Mouse (Mus musculus) MEL (cell line): ENCODE data around the gene Psenen. TPM values are rescaled to one million over a fixed set of nuclear protein-coding genes. Genes with fewer than 3 reads are reported as not detected.

ENCODE experiments used
- DNase-seq: peaks from one replicate; pipeline ENCODE4 v3.0.0; 2011; ENCODE audit warnings: low read depth, low spot score
- H3K27ac ChIP-seq: 2 replicates; pipeline ENCODE4 v1.5.1; 2012; ENCODE audit warnings: low read depth, mild to moderate bottlenecking, control low read depth, low read length, moderate library complexity; ENCODE audit not compliant: control insufficient read depth
- H3K27me3 ChIP-seq, 2 experiments: fragments of 150-350 bp in 1 of 2; sonication (generic) in 1 of 2; 2 replicates each; pipeline ENCODE4 v1.6.1; 2012; ENCODE audit warnings: low read length in 2 of 2, mild to moderate bottlenecking in 2 of 2, improper control_type of control experiment in 1 of 2, moderate library complexity in 1 of 2; ENCODE audit not compliant: insufficient read depth in 2 of 2, control insufficient read depth in 1 of 2
- H3K36me3 ChIP-seq, 2 experiments: 2 replicates each; pipeline ENCODE4 v1.6.1; 2012 to 2014; ENCODE audit warnings: low read length in 2 of 2, improper control_type of control experiment in 1 of 2, inconsistent platforms in 1 of 2, mild to moderate bottlenecking in 1 of 2; ENCODE audit not compliant: insufficient read depth in 2 of 2, control insufficient read depth in 1 of 2
- H3K4me1 ChIP-seq, 2 experiments: fragments of 150-350 bp in 1 of 2; sonication (generic) in 1 of 2; 2 replicates each; pipeline ENCODE4 v1.6.1; 2012; ENCODE audit warnings: low read length in 2 of 2, improper control_type of control experiment in 1 of 2, mild to moderate bottlenecking in 1 of 2; ENCODE audit not compliant: insufficient read depth in 2 of 2, control insufficient read depth in 1 of 2
- H3K4me3 ChIP-seq, 2 experiments: fragments of 150-350 bp in 1 of 2; sonication (generic) in 1 of 2; 2 replicates each; pipeline ENCODE4 v1.5.1; 2012; ENCODE audit warnings: low read depth in 2 of 2, low read length in 2 of 2, mild to moderate bottlenecking in 2 of 2, moderate library complexity in 2 of 2, control low read depth in 1 of 2, improper control_type of control experiment in 1 of 2; ENCODE audit not compliant: control insufficient read depth in 1 of 2, insufficient read depth in 1 of 2
- H3K79me2 ChIP-seq: 2 replicates; pipeline ENCODE4 v1.6.1; 2012; ENCODE audit warnings: mild to moderate bottlenecking, low read length, moderate library complexity; ENCODE audit not compliant: control insufficient read depth, poor library complexity, insufficient read depth
- H3K9ac ChIP-seq: 2 replicates; pipeline ENCODE4 v1.6.1; 2012; ENCODE audit warnings: low read depth, mild to moderate bottlenecking, control low read depth, low read length, moderate library complexity; ENCODE audit not compliant: control insufficient read depth, poor library complexity, severe bottlenecking
- H3K9me3 ChIP-seq: fragments of 150-350 bp; sonication (generic); replicated peaks from 2 replicates; pipeline ENCODE4 v1.6.1; 2012; ENCODE audit warnings: mild to moderate bottlenecking, low read length, improper control_type of control experiment, moderate library complexity; ENCODE audit not compliant: insufficient read depth
- BHLHE40 ChIP-seq: IDR thresholded peaks from 2 replicates; pipeline ENCODE4 v1.6.1; 2012; ENCODE audit warnings: low read depth, mild to moderate bottlenecking, inconsistent platforms, low read length, improper control_type of control experiment, borderline replicate concordance
- CHD1 ChIP-seq: IDR thresholded peaks from 2 replicates; pipeline ENCODE4 v1.6.1; 2012; ENCODE audit warnings: low read depth, mild to moderate bottlenecking, inconsistent platforms, low read length, improper control_type of control experiment
- E2F4 ChIP-seq: IDR thresholded peaks from 2 replicates; pipeline ENCODE4 v1.6.1; 2011; ENCODE audit warnings: low read depth, low read length, improper control_type of control experiment, borderline replicate concordance
- ELF1 ChIP-seq: IDR thresholded peaks from 2 replicates; pipeline ENCODE4 v1.6.1; 2014; ENCODE audit warnings: low read depth, mild to moderate bottlenecking, inconsistent platforms, low read length, improper control_type of control experiment, moderate library complexity
- HCFC1 ChIP-seq: IDR thresholded peaks from 2 replicates; pipeline ENCODE4 v1.6.1; 2012; ENCODE audit warnings: low read depth, mild to moderate bottlenecking, inconsistent platforms, low read length, improper control_type of control experiment, moderate library complexity
- JUND ChIP-seq: IDR thresholded peaks from 2 replicates; pipeline ENCODE4 v1.6.1; 2011; ENCODE audit warnings: low read depth, mild to moderate bottlenecking, improper control_type of control experiment, low read length
- MYB ChIP-seq: IDR thresholded peaks from 2 replicates; pipeline ENCODE4 v1.6.1; 2011; ENCODE audit warnings: mild to moderate bottlenecking, low read depth, low read length, improper control_type of control experiment
- MYC ChIP-seq: IDR thresholded peaks from 2 replicates; pipeline ENCODE4 v1.6.1; 2011; ENCODE audit warnings: low read depth, mild to moderate bottlenecking, low read length, improper control_type of control experiment, moderate library complexity
- NELFE ChIP-seq: IDR thresholded peaks from 2 replicates; pipeline ENCODE4 v1.6.1; 2011; ENCODE audit warnings: low read depth, low read length, improper control_type of control experiment
- NRF1 ChIP-seq: IDR thresholded peaks from 2 replicates; pipeline ENCODE4 v1.6.1; 2014; ENCODE audit warnings: low read depth, mild to moderate bottlenecking, inconsistent platforms, low read length, improper control_type of control experiment, moderate library complexity; ENCODE audit not compliant: poor library complexity, insufficient read depth, severe bottlenecking
- POLR2A ChIP-seq, 2 experiments: IDR thresholded peaks; 2 replicates each; pipeline ENCODE4 v1.6.1; 2011 to 2012; ENCODE audit warnings: low read length in 2 of 2, mild to moderate bottlenecking in 2 of 2, control low read depth in 1 of 2, improper control_type of control experiment in 1 of 2, low read depth in 1 of 2, moderate library complexity in 1 of 2; ENCODE audit not compliant: control insufficient read depth in 1 of 2, insufficient read depth in 1 of 2, poor library complexity in 1 of 2
- POLR2AphosphoS2 ChIP-seq: IDR thresholded peaks from 2 replicates; pipeline ENCODE4 v1.6.1; 2011; ENCODE audit warnings: low read length, improper control_type of control experiment
- RAD21 ChIP-seq: IDR thresholded peaks from 2 replicates; pipeline ENCODE4 v1.6.1; 2011; ENCODE audit warnings: mild to moderate bottlenecking, low read depth, low read length, improper control_type of control experiment
- SIN3A ChIP-seq: IDR thresholded peaks from 2 replicates; pipeline ENCODE4 v1.6.1; 2012; ENCODE audit warnings: low read length, improper control_type of control experiment, inconsistent platforms
- SMC3 ChIP-seq: IDR thresholded peaks from 2 replicates; pipeline ENCODE4 v1.6.1; 2011; ENCODE audit warnings: low read depth, low read length, improper control_type of control experiment
- TBP ChIP-seq: IDR thresholded peaks from 2 replicates; pipeline ENCODE4 v1.8.0; 2011; ENCODE audit warnings: low read depth, low read length, improper control_type of control experiment
- TCF12 ChIP-seq: IDR thresholded peaks from 2 replicates; pipeline ENCODE4 v1.6.1; 2014; ENCODE audit warnings: low read depth, mild to moderate bottlenecking, inconsistent platforms, low read length, improper control_type of control experiment, moderate library complexity
- USF1 ChIP-seq: IDR thresholded peaks from 2 replicates; pipeline ENCODE4 v1.6.1; 2014; ENCODE audit warnings: low read depth, mild to moderate bottlenecking, inconsistent platforms, low read length, improper control_type of control experiment, moderate library complexity
- USF2 ChIP-seq, 2 experiments: IDR thresholded peaks; 2 replicates each; pipeline ENCODE4 v1.6.1; 2011 to 2012; ENCODE audit warnings: improper control_type of control experiment in 2 of 2, low read length in 2 of 2, borderline replicate concordance in 1 of 2, inconsistent platforms in 1 of 2, low read depth in 1 of 2, mild to moderate bottlenecking in 1 of 2; ENCODE audit not compliant: insufficient read depth in 1 of 2
- ZKSCAN1 ChIP-seq: IDR thresholded peaks from 2 replicates; pipeline ENCODE4 v1.6.1; 2012; ENCODE audit warnings: low read depth, mild to moderate bottlenecking, inconsistent platforms, low read length, improper control_type of control experiment, moderate library complexity
- ZNF384 ChIP-seq: IDR thresholded peaks from 2 replicates; pipeline ENCODE4 v1.6.1; 2012; ENCODE audit warnings: low read depth, mild to moderate bottlenecking, inconsistent platforms, low read length, improper control_type of control experiment
- polyA plus RNA-seq, 2 experiments: library from polyadenylated mRNA; stranded (reverse) in 1 of 2; unstranded in 1 of 2; fragments of >175 nt in 1 of 2; fragments of >200 nt in 1 of 2; gene quantifications; 2 replicates each; pipeline versions ENCODE4 v1.2.1 to v1.2.4; 2012; ENCODE audit warnings: low replicate concordance in 2 of 2, low read depth in 1 of 2; ENCODE audit not compliant: insufficient read length in 2 of 2, insufficient read depth in 1 of 2, missing spikeins in 1 of 2
- total RNA-seq: library from RNA; depleted of rRNA; stranded (reverse); fragments of 300-350 nt; gene quantifications from 2 replicates; pipeline ENCODE4 v1.2.3, GENCODE M21; 2012

The Psenen gene
- total and polyA plus RNA-seq, 3 experiments, result 60.8 to 157 TPM; not detected in 1

GRCm38 (mm10) chr7:30563906-30564280 is 466 bp upstream of the Psenen start:
- H3K79me2 ChIP-seq, result peaks cover 11% of the 10 kb centered on the region
- peak overlapping the region; percentile 32 for H3K9ac ChIP-seq
- peak overlapping the region; percentile 28; the same call in 1 of the 2 replicates for H3K27ac ChIP-seq
- no peak for DNase-seq
- TF ChIP-seq E2F4 (no peak), USF1 (peak; percentile 80), USF2 (IDR thresholded peaks at IDR 0.05; ENCODE audit: borderline replicate concordance in 1 of 2, insufficient read depth in 1 of 2, low read depth in 1 of 2, low read length in 2 of 2) (peak; percentile 20 to 22; a peak in 1 of 4 replicates)
- peak overlapping the region; percentile 82 to 84 for H3K4me3 ChIP-seq
- peaks cover 2 to 10% of the 10 kb centered on the region in 2 experiments; a peak in 2 of 4 replicates for H3K4me1 ChIP-seq
- H3K36me3 ChIP-seq, result peaks cover 0 to 4% of the 10 kb centered on the region in 2 experiments; a peak in 1 of 4 replicates
- no peaks in the 10 kb centered on the region for H3K9me3 ChIP-seq
- H3K27me3 ChIP-seq, result no peaks in the 10 kb centered on the region

GRCm38 (mm10) chr7:30562526-30563116 is 806 bp downstream of the Psenen start:
- DNase-seq, result peak; percentile 73

GRCm38 (mm10) chr7:30560296-30560695 is 3.1 kb downstream of the Psenen start:
- peaks cover 2 to 16% of the 10 kb centered on the region in 2 experiments; a peak in 2 of 4 replicates for H3K4me1 ChIP-seq
- H3K79me2 ChIP-seq, result peaks cover 18% of the 10 kb centered on the region
- no peak for DNase-seq
- H3K36me3 ChIP-seq, result peaks cover 0 to 8% of the 10 kb centered on the region in 2 experiments; a peak in 2 of 4 replicates
- H3K9ac ChIP-seq, result no peak overlapping the region; the same call in 1 of the 2 replicates
- no peak overlapping the region for H3K27ac ChIP-seq
- TF ChIP-seq RAD21 (no peak), JUND (no peak), BHLHE40 (no peak), MYB (no peak), ZNF384 (no peak), NRF1 (no peak), POLR2AphosphoS2 (no peak), TCF12 (no peak), E2F4 (no peak), TBP (no peak), MYC (no peak), HCFC1 (no peak), POLR2A (IDR thresholded peaks at IDR 0.05; ENCODE audit: control insufficient read depth in 1 of 2, insufficient read depth in 1 of 2, low read depth in 1 of 2, low read length in 2 of 2, poor library complexity in 1 of 2) (no peak), SMC3 (no peak), ZKSCAN1 (no peak), SIN3A (no peak)
- no peaks in the 10 kb centered on the region for H3K27me3 ChIP-seq
- H3K9me3 ChIP-seq, result no peaks in the 10 kb centered on the region
- no peak overlapping the region; a peak in 1 of 4 replicates for H3K4me3 ChIP-seq

More at GRCm38 (mm10) chr7:30562526-30563116, 806 bp downstream of the Psenen start:
- Histone ChIP-seq H3K27ac (peak overlapping the region; percentile 89), H3K27me3 (no peaks in the 10 kb centered on the region), H3K9me3 (no peaks in the 10 kb centered on the region), H3K4me1 (peaks cover 2 to 16% of the 10 kb centered on the region in 2 experiments; a peak in 2 of 4 replicates), H3K9ac (peak overlapping the region; percentile 86), H3K79me2 (peaks cover 18% of the 10 kb centered on the region), H3K4me3 (peak overlapping the region; percentile 58 to 82), H3K36me3 (peaks cover 0 to 8% of the 10 kb centered on the region in 2 experiments; a peak in 2 of 4 replicates)
- TF ChIP-seq CHD1 (no peak), BHLHE40 (peak; percentile 33; the same call in 1 of the 2 replicates), TBP (peak; percentile 45; the same call in 1 of the 2 replicates), ELF1 (no peak), USF2 (IDR thresholded peaks at IDR 0.05; ENCODE audit: borderline replicate concordance in 1 of 2, insufficient read depth in 1 of 2, low read depth in 1 of 2, low read length in 2 of 2) (no peak), NELFE (peak; percentile 47), POLR2A (IDR thresholded peaks at IDR 0.05; ENCODE audit: control insufficient read depth in 1 of 2, insufficient read depth in 1 of 2, low read depth in 1 of 2, low read length in 2 of 2, poor library complexity in 1 of 2) (peak in 1 of 2 experiments; percentile 59; a peak in 2 of 4 replicates), RAD21 (no peak), TCF12 (no peak)
